Mouse (Mus musculus): Measurements from ENCODE around the gene Nus1.

Gene Nus1

GRCm38 (mm10) chr10:52417998-52418860 is 882 bp downstream of the Nus1 start:
- DNase-seq = no peak

GRCm38 (mm10) chr10:52418931-52419330 is 1.6 kb downstream of the Nus1 start:
- no peak for DNase-seq

GRCm38 (mm10) chr10:52419402-52419801 is 2.1 kb downstream of the Nus1 start:
- no peak for DNase-seq

DNA sequence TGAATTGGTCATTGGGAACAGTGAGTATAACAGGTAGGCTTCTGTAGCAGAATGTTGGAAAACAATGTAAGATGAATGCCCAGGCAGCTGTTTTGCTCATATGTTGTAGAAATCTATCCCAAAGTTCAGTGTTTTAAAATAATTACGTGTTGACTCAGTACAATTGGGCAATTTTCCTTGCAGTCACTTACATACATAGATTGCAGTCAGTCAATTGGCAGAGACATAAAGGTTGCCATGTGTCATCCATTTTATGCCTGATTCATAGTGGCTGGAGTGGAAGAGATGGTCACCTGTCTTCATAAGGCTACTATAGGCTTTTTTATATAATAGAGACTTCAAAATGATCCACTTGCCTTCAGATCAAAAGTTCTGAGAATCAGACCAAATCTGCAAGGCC is 3.2 kb downstream of the Nus1 start:
- no peak for DNase-seq

DNA sequence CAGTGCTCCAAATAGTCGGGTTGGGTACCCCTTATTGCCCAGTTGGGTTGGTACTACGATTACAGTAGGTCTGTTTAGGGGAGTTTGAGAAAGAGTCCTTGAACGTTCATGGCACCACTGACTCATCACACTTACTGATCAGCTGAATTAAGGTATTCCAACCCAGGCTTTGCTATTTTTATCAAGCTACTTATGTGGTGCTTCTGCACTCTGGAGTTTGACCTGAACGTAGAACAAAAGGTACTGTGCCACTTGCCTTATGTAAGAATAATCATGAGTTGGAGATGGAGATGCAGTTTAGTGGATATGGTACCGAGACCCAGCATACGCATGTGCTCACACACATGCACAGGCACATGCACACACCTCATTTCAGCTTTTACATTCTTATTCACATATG is 4.4 kb downstream of the Nus1 start:
- DNase-seq = no peak

- DNase-seq = peak; percentile 16
These were observed 5.8 kb downstream of the Nus1 start for GRCm38 (mm10) chr10:52423097-52423496.

DNA sequence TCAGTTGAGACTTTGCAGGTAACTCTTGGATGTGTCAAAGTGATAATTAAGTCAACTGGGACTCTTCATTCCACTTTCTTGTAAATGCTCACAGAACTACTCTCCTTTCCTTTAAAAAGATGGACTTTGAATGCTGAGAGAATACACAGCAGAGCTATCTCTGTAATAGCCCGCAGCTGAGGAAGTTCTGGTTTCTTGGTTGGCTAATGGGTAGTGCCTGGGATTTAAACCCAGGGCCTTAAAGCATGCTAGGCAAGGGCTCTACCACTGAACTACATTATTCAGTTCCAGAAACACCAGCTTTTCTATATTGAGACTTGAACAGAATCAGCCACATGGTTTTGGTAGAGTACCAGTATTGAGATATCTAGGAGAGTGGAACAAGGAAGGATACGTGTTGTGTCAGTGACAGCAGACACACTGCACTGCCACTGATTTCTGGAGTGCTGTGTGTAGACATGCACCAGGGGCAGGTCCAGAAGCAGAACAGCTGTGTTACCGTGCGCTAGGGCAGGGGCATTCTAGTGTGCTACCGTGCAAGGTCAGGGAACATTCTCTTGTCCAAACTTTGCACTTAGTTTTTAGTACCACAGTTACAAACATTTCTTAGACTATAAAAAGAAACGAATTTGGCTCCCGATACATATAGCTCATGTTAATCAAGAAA is 9.1 kb downstream of the Nus1 start:
- no peak for DNase-seq

GRCm38 (mm10) chr10:52427634-52428415 is 10.5 kb downstream of the Nus1 start:
- DNase-seq = no peak

DNA sequence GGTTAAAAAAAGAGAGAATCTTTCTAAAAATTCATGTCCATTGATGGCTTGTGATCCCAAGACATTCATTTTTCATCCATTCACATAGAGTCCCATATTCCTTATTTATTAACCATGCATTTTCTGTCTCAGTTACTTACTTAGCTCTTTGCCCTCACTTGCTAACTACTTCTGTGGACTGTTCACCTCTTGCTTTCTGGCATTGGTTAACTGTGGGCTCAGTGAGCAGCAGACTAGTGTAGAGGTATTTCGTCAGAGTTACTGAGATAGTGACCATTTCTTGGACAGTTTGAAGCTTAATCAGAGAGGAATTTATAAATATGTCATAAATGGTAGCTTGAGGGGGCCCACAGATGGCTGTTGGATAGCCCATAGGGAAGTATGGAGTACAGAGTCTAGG is 13.6 kb downstream of the Nus1 start:
- DNase-seq = no peak

DNA sequence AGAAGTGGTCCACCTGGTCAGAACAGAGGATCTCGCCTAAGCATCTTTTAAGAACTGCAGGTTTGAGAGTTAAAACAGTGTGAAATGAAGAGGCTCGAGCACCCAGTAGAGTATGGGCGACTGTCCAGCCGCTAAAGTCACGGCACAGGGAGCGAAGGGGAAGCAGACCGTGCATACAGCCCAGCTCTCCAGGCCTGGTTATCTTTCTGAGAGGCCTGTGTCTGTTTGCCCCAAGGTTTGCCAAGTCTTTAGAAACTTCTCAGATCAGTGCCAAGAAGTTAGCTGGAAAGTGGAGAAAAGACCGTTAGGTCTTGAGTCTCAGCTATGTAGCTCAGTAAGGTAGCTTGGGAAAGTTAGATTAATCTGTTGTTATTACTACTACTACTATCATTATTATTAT is 17.5 kb downstream of the Nus1 start:
- no peak for DNase-seq

- DNase-seq = no peak
These were observed 43.3 kb downstream of the Nus1 start for GRCm38 (mm10) chr10:52460614-52461013.

DNA sequence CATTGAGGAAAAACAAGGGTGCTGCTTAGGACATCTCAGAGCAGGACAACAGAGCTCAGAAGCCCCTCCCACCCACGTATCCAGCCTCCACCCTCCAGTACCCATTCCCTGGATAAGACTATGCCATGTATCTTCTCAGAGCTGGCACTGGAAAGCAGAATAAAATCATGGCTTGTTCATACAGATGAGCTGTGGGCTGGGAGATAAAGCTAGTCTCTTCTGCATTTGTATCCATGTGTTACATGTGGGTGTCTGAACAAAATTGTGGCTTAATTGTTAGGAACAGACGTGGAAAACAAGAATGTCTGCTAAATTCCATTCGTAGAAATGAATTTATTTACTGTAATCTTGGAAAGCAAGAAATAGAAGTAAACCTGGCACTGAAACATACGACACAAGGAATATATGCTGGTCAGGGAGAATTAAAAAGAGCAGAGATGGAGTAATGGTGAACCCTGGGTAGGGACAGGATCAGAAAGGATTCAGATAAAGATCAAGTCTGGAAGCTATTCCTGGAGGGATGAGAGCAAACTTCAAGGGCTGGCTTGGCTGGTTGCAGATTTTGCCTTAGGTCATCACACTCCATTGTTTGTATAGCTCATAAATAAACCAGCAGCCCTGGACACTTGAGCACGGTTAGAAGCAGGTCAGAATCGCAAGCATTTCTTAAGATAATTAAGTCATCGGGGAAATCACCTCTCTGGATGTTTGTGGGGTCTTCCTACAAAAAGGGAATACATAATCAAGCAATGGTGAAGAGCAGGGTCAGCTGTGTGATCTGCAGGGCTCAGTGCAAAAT is 46.8 kb downstream of the Nus1 start:
- no peak for DNase-seq

GRCm38 (mm10) chr10:52471520-52471919 is 54.2 kb downstream of the Nus1 start:
- DNase-seq = no peak
